Mouse (Mus musculus): ENCODE data around the gene Eps15. TPM values are rescaled to one million over a fixed set of nuclear protein-coding genes. Genes with fewer than 3 reads are reported as not detected.

Gene Eps15
- polyA plus RNA-seq, 1 experiment = 23.7 TPM

GRCm38 (mm10) chr4:109407701-109408485 lies 127.8 kb downstream of the Eps15 start:
- no peaks in the 10 kb centered on the region for H3K36me3 ChIP-seq (ENCODE audit: control insufficient read depth, insufficient read depth)
- H3K27me3 ChIP-seq (ENCODE audit: control insufficient read depth, insufficient read depth, insufficient read length) = no peaks in the 10 kb centered on the region
- no peak overlapping the region for H3ac ChIP-seq (ENCODE audit: control insufficient read depth, insufficient read length)
- no peak overlapping the region for H3K4me2 ChIP-seq (ENCODE audit: low read depth)
- no peak overlapping the region for H3K4me3 ChIP-seq
- no peak for TF ChIP-seq TCF12 (IDR thresholded peaks at IDR 0.05; ENCODE audit: insufficient read depth, poor library complexity, severe bottlenecking)
- no peak for TF ChIP-seq SRF (IDR thresholded peaks at IDR 0.05; ENCODE audit: control insufficient read depth, insufficient read length, low read depth)
- TF ChIP-seq POLR2A (IDR thresholded peaks at IDR 0.05; ENCODE audit: insufficient read length, low read depth) = no peak
- TF ChIP-seq USF1 (IDR thresholded peaks at IDR 0.05; ENCODE audit: low read depth) = no peak
- no peak for TF ChIP-seq E2F4 (IDR thresholded peaks at IDR 0.05; ENCODE audit: insufficient read depth)
- no peak for TF ChIP-seq MYOG (IDR thresholded peaks at IDR 0.05; ENCODE audit: control insufficient read depth in 1 of 3, insufficient read depth in 1 of 3, insufficient read length in 2 of 3, low read depth in 2 of 3)
- TF ChIP-seq TCF3 (IDR thresholded peaks at IDR 0.05; ENCODE audit: insufficient read length, low read depth) = no peak
- no peak for TF ChIP-seq REST (IDR thresholded peaks at IDR 0.05; ENCODE audit: insufficient read depth, insufficient read length)
- no peak for TF ChIP-seq MAX (IDR thresholded peaks at IDR 0.05; ENCODE audit: low read depth)
- no peak for TF ChIP-seq CEBPB (IDR thresholded peaks at IDR 0.05; ENCODE audit: insufficient read depth, poor library complexity, severe bottlenecking)
- TF ChIP-seq MYOD1 (IDR thresholded peaks at IDR 0.05; ENCODE audit: control insufficient read depth in 1 of 3, insufficient read length in 2 of 3, low read depth in 2 of 3) = no peak
- TF ChIP-seq POLR2AphosphoS2 (IDR thresholded peaks at IDR 0.05; ENCODE audit: insufficient read length, low read depth) = no peak
- no peaks in the 10 kb centered on the region for H3K79me2 ChIP-seq (ENCODE audit: control insufficient read depth, insufficient read depth)

DNA sequence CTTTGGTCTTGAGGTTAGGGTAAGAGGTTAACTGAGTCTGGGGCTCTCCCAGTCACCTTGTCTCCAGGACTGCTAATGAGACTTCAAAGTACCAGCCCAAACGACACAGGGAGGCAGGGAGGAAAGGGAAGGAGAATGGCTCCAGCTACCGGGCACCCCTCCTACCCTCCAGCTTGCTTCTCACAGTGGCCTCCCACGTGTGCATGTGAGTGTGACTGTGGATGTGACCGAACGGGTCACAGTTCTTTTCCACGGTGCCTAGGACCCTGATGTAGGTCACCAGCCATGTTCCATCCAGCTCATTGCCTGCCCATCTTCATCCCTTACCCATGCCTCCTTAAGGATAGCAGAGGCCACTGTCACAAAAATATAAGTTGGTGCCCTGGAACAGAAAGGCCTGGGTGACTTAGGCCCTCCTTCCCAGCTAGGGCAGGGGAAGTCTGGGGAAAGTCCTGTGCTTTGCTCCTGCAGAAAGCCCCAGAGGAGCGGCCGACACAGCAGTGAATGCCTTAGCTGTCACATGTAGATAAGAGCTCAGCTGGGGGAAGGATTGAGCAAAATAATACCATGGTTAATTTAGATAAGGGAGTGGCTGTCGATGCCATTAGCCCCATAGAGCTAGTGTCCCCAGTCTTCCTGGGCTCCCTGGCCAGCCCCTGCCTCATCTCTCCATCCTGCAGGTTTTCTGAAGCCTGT lies 130.8 kb downstream of the Eps15 start:
- Histone ChIP-seq H3K36me3 (ENCODE audit: control insufficient read depth, insufficient read depth) (no peaks in the 10 kb centered on the region), H3K4me2 (ENCODE audit: low read depth) (no peak overlapping the region), H3ac (ENCODE audit: control insufficient read depth, insufficient read length) (no peak overlapping the region), H3K79me2 (ENCODE audit: control insufficient read depth, insufficient read depth) (no peaks in the 10 kb centered on the region), H3K27me3 (ENCODE audit: control insufficient read depth, insufficient read depth, insufficient read length) (no peaks in the 10 kb centered on the region), H3K4me3 (no peak overlapping the region)
- TF ChIP-seq CEBPB (IDR thresholded peaks at IDR 0.05; ENCODE audit: insufficient read depth, poor library complexity, severe bottlenecking) (no peak), USF1 (IDR thresholded peaks at IDR 0.05; ENCODE audit: low read depth) (no peak), TCF12 (IDR thresholded peaks at IDR 0.05; ENCODE audit: insufficient read depth, poor library complexity, severe bottlenecking) (no peak), SRF (IDR thresholded peaks at IDR 0.05; ENCODE audit: control insufficient read depth, insufficient read length, low read depth) (no peak), TCF3 (IDR thresholded peaks at IDR 0.05; ENCODE audit: insufficient read length, low read depth) (no peak), POLR2A (IDR thresholded peaks at IDR 0.05; ENCODE audit: insufficient read length, low read depth) (no peak), MAX (IDR thresholded peaks at IDR 0.05; ENCODE audit: low read depth) (no peak), MYOD1 (IDR thresholded peaks at IDR 0.05; ENCODE audit: control insufficient read depth in 1 of 3, insufficient read length in 2 of 3, low read depth in 2 of 3) (no peak), E2F4 (IDR thresholded peaks at IDR 0.05; ENCODE audit: insufficient read depth) (no peak), POLR2AphosphoS2 (IDR thresholded peaks at IDR 0.05; ENCODE audit: insufficient read length, low read depth) (no peak), REST (IDR thresholded peaks at IDR 0.05; ENCODE audit: insufficient read depth, insufficient read length) (no peak), MYOG (IDR thresholded peaks at IDR 0.05; ENCODE audit: control insufficient read depth in 1 of 3, insufficient read depth in 1 of 3, insufficient read length in 2 of 3, low read depth in 2 of 3) (no peak)

DNA sequence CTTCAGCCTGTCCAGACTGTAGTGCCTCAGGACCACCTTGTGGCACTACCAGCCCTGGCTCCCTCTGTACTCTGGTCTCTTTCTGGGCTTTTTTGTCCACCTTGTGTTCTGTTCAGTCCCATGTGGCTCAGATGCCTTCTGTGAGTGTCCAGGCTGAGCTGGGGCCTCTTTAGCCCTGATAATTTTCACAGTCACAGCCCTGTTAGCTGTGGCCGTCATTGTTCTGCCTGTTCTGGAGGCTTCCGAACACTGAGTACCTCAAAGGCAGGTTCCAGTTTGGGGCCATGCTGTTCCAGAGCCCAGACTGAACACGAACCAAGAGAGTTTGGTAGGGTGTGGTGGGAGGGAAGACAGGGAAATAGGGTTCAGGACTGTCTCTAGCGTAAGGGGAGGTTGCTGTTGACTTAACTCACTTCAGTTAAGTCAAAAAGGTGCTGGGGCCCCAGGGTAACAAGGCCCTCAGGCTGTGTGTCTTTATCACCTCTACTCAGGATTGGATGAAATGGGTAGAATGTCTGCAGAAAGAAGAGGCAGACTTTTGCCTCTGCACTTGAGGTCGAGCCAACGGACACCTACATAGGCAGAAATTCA lies 131.4 kb downstream of the Eps15 start:
- no peak overlapping the region for H3K4me2 ChIP-seq (ENCODE audit: low read depth)
- H3K36me3 ChIP-seq (ENCODE audit: control insufficient read depth, insufficient read depth) = no peaks in the 10 kb centered on the region
- no peak overlapping the region for H3K4me3 ChIP-seq
- no peak overlapping the region for H3ac ChIP-seq (ENCODE audit: control insufficient read depth, insufficient read length)
- H3K79me2 ChIP-seq (ENCODE audit: control insufficient read depth, insufficient read depth) = no peaks in the 10 kb centered on the region
- H3K27me3 ChIP-seq (ENCODE audit: control insufficient read depth, insufficient read depth, insufficient read length) = no peaks in the 10 kb centered on the region
- no peak for TF ChIP-seq TCF3 (IDR thresholded peaks at IDR 0.05; ENCODE audit: insufficient read length, low read depth)
- TF ChIP-seq CEBPB (IDR thresholded peaks at IDR 0.05; ENCODE audit: insufficient read depth, poor library complexity, severe bottlenecking) = no peak
- TF ChIP-seq MYOD1 (IDR thresholded peaks at IDR 0.05; ENCODE audit: control insufficient read depth in 1 of 3, insufficient read length in 2 of 3, low read depth in 2 of 3) = no peak
- no peak for TF ChIP-seq TCF12 (IDR thresholded peaks at IDR 0.05; ENCODE audit: insufficient read depth, poor library complexity, severe bottlenecking)
- no peak for TF ChIP-seq POLR2A (IDR thresholded peaks at IDR 0.05; ENCODE audit: insufficient read length, low read depth)
- TF ChIP-seq REST (IDR thresholded peaks at IDR 0.05; ENCODE audit: insufficient read depth, insufficient read length) = no peak
- TF ChIP-seq POLR2AphosphoS2 (IDR thresholded peaks at IDR 0.05; ENCODE audit: insufficient read length, low read depth) = no peak
- no peak for TF ChIP-seq MAX (IDR thresholded peaks at IDR 0.05; ENCODE audit: low read depth)
- no peak for TF ChIP-seq USF1 (IDR thresholded peaks at IDR 0.05; ENCODE audit: low read depth)
- no peak for TF ChIP-seq MYOG (IDR thresholded peaks at IDR 0.05; ENCODE audit: control insufficient read depth in 1 of 3, insufficient read depth in 1 of 3, insufficient read length in 2 of 3, low read depth in 2 of 3)

- Histone ChIP-seq H3K79me2 (ENCODE audit: control insufficient read depth, insufficient read depth) (no peaks in the 10 kb centered on the region), H3K27me3 (ENCODE audit: control insufficient read depth, insufficient read depth, insufficient read length) (no peaks in the 10 kb centered on the region), H3K36me3 (ENCODE audit: control insufficient read depth, insufficient read depth) (no peaks in the 10 kb centered on the region), H3K4me3 (no peak overlapping the region), H3K4me2 (ENCODE audit: low read depth) (no peak overlapping the region), H3ac (ENCODE audit: control insufficient read depth, insufficient read length) (no peak overlapping the region)
- TF ChIP-seq MYOD1 (IDR thresholded peaks at IDR 0.05; ENCODE audit: control insufficient read depth in 1 of 3, insufficient read length in 2 of 3, low read depth in 2 of 3) (no peak), TCF3 (IDR thresholded peaks at IDR 0.05; ENCODE audit: insufficient read length, low read depth) (no peak), SRF (IDR thresholded peaks at IDR 0.05; ENCODE audit: control insufficient read depth, insufficient read length, low read depth) (no peak), USF1 (IDR thresholded peaks at IDR 0.05; ENCODE audit: low read depth) (no peak), REST (IDR thresholded peaks at IDR 0.05; ENCODE audit: insufficient read depth, insufficient read length) (no peak), CEBPB (IDR thresholded peaks at IDR 0.05; ENCODE audit: insufficient read depth, poor library complexity, severe bottlenecking) (no peak)
Measured at GRCm38 (mm10) chr4:109412233-109412632, 132.2 kb downstream of the Eps15 start.

All from myocyte (in vitro differentiated cells).